Mouse (Mus musculus) adrenal gland, adult (tissue): ENCODE measurements around the gene Ankrd33b.

Experiments used
- DNase-seq, 2 experiments: peaks; one replicate each; pipeline ENCODE4 v3.0.0; 2022 to 2023; ENCODE audit warnings: low spot score in 1 of 2; ENCODE audit not compliant: inconsistent age in 2 of 2

Gene Ankrd33b

GRCm38 (mm10) chr15:31309526-31309925, 58.0 kb downstream of the Ankrd33b start:
- DNase-seq = no peak

- DNase-seq = no peak
These were observed 60.8 kb downstream of the Ankrd33b start for GRCm38 (mm10) chr15:31306726-31307125.

- DNase-seq = no peak
These were observed 62.3 kb downstream of the Ankrd33b start for GRCm38 (mm10) chr15:31305181-31305580.

- no peak for DNase-seq
These were observed 63.2 kb downstream of the Ankrd33b start for GRCm38 (mm10) chr15:31304302-31304701.

- DNase-seq = no peak
These were observed 65.1 kb downstream of the Ankrd33b start for GRCm38 (mm10) chr15:31302293-31302990.

- DNase-seq = no peak
These were observed 68.1 kb downstream of the Ankrd33b start for GRCm38 (mm10) chr15:31299258-31299917.

GRCm38 (mm10) chr15:31297777-31298137, 69.8 kb downstream of the Ankrd33b start:
- DNase-seq = no peak

GRCm38 (mm10) chr15:31296882-31297776, 70.4 kb downstream of the Ankrd33b start:
- DNase-seq = no peak

GRCm38 (mm10) chr15:31294311-31294710, 73.2 kb downstream of the Ankrd33b start:
- DNase-seq = no peak

- no peak for DNase-seq
These were observed 74.9 kb downstream of the Ankrd33b start for GRCm38 (mm10) chr15:31292627-31293026.

- no peak for DNase-seq
These were observed 81.8 kb downstream of the Ankrd33b start for GRCm38 (mm10) chr15:31285695-31286094.

- DNase-seq = no peak
These were observed 82.4 kb downstream of the Ankrd33b start for GRCm38 (mm10) chr15:31284922-31285631.

- DNase-seq = no peak
These were observed 83.4 kb downstream of the Ankrd33b start for GRCm38 (mm10) chr15:31284142-31284541.

- no peak for DNase-seq
These were observed 85.2 kb downstream of the Ankrd33b start for GRCm38 (mm10) chr15:31282353-31282752.

GRCm38 (mm10) chr15:31281830-31282229, 85.7 kb downstream of the Ankrd33b start:
- DNase-seq = no peak

- DNase-seq = no peak
These were observed 86.8 kb downstream of the Ankrd33b start for GRCm38 (mm10) chr15:31280683-31281082.

GRCm38 (mm10) chr15:31280059-31280458, 87.5 kb downstream of the Ankrd33b start:
- no peak for DNase-seq

- no peak for DNase-seq
These were observed 87.9 kb downstream of the Ankrd33b start for GRCm38 (mm10) chr15:31279577-31280004.

GRCm38 (mm10) chr15:31279120-31279519, 88.4 kb downstream of the Ankrd33b start:
- no peak for DNase-seq

GRCm38 (mm10) chr15:31278090-31278489, 89.4 kb downstream of the Ankrd33b start:
- DNase-seq = no peak

GRCm38 (mm10) chr15:31273509-31273908, 94.0 kb downstream of the Ankrd33b start:
- DNase-seq = no peak
